Mouse (Mus musculus) heart, postnatal 0 days (tissue): ENCODE data around the gene Pid1. TPM values are rescaled to one million over a fixed set of nuclear protein-coding genes. Genes with fewer than 3 reads are reported as not detected.

Source experiments
- ATAC-seq: fragments of 200-750 bp; cut with Nextera tagmentation; 2 replicates; pipeline ENCODE4 v1.8.0; 2017; ENCODE audit warnings: low read depth, moderate number of reproducible peaks, moderate library complexity; ENCODE audit not compliant: insufficient read depth
- DNase-seq: peaks from one replicate; pipeline ENCODE4 v3.0.0-alpha.2; 2016; ENCODE audit warnings: low spot score
- H3K27ac ChIP-seq: fragments of 300-500 bp; sonication (generic); 2 replicates; pipeline ENCODE4 v1.5.1; 2014; ENCODE audit warnings: low read depth, mild to moderate bottlenecking
- H3K27me3 ChIP-seq: fragments of 300-500 bp; sonication (generic); 2 replicates; pipeline ENCODE4 v1.6.1; 2014; ENCODE audit warnings: low read length, mixed read lengths; ENCODE audit not compliant: control insufficient read depth, insufficient read depth
- H3K36me3 ChIP-seq: fragments of 300-500 bp; sonication (generic); replicated peaks from 2 replicates; pipeline ENCODE4 v1.6.1; 2014; ENCODE audit warnings: low read length, mixed read lengths; ENCODE audit not compliant: control insufficient read depth, insufficient read depth
- H3K4me1 ChIP-seq: fragments of 300-500 bp; sonication (generic); 2 replicates; pipeline ENCODE4 v1.6.1; 2014; ENCODE audit warnings: antibody characterized with exemption; ENCODE audit not compliant: control insufficient read depth, insufficient read depth
- H3K4me2 ChIP-seq: fragments of 300-500 bp; sonication (generic); 2 replicates; pipeline ENCODE4 v1.6.1; 2014; ENCODE audit warnings: low read depth, mild to moderate bottlenecking, low read length, moderate library complexity
- H3K4me3 ChIP-seq: fragments of 300-500 bp; sonication (generic); 2 replicates; pipeline ENCODE4 v1.5.1; 2014; ENCODE audit warnings: low read depth, low read length
- H3K9ac ChIP-seq: fragments of 300-500 bp; sonication (generic); replicated peaks from 2 replicates; pipeline ENCODE4 v1.6.1; 2014; ENCODE audit warnings: low read depth, low read length, mixed read lengths
- H3K9me3 ChIP-seq: fragments of 300-500 bp; sonication (generic); replicated peaks from 2 replicates; pipeline ENCODE4 v1.6.1; 2016; ENCODE audit warnings: low read length; ENCODE audit not compliant: control insufficient read depth
- CTCF ChIP-seq: IDR thresholded peaks from 2 replicates; pipeline ENCODE4 v1.5.1; 2016; ENCODE audit warnings: antibody characterized with exemption, control low read depth, low read depth
- EP300 ChIP-seq: IDR thresholded peaks from 2 replicates; pipeline ENCODE4 v1.6.1; 2016; ENCODE audit warnings: antibody characterized with exemption, low read depth
- WGBS: fragments of 180-500 bp; shearing (Covaris S2); extraction: QIAGEN DNeasy Blood & Tissue Kit; methylation state at CpG from one replicate; pipeline ENCODE4 v1.1.7; 2014; 5-methylcytosine and 5-hydroxymethylcytosine counted together
- polyA plus RNA-seq: library from polyadenylated mRNA; unstranded; fragments of >200 nt; fragmentation: Nextera tagmentation; extraction: Ambion mirVana; gene quantifications from 2 replicates; pipeline ENCODE4 v1.2.1, GENCODE M21; 2015
- total RNA-seq: library from RNA; depleted of rRNA; stranded (reverse); fragments of >200 nt; gene quantifications from 2 replicates; pipeline ENCODE4 v1.2.3, GENCODE M21; 2014; ENCODE audit warnings: low replicate concordance

Pid1 gene
- total and polyA plus RNA-seq, 2 experiments from 2014 or later: 4.0 to 6.6 TPM

GRCm38 (mm10) chr1:84404880-84405279, 40.9 kb upstream of the Pid1 start:
- Histone ChIP-seq H3K9me3 (no peaks in the 10 kb centered on the region), H3K27ac (no peak overlapping the region), H3K27me3 (no peaks in the 10 kb centered on the region), H3K36me3 (no peaks in the 10 kb centered on the region), H3K4me1 (0 out of 2 replicates have a peak, but pooled peaks cover 5% of the 10 kb centered on the region), H3K4me3 (no peak overlapping the region), H3K9ac (no peak overlapping the region), H3K4me2 (no peak overlapping the region)
- ATAC-seq: no peak
- WGBS: 26% methylated on average over 12 of the region's 12 CpGs
- no peak for DNase-seq
- no peak for TF ChIP-seq CTCF
- TF ChIP-seq EP300: no peak

DNA sequence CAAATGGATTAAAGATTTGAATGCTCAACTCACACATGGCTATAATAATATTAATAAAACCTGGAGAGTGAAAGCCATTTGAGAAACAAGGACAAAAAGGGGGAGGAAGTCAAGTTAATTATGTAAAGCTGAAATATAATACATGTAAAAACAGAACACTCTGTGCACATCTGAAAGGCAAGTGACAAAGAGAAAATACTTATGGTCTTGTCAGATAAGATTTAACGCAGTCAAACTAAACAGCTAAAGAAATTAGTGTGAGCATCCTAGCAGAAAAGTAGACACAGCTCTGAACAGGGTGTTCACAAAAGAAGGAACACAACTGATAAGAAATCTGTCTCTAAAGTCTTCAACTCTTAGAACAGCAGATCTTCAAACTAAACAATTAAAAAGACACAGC, 38.2 kb upstream of the Pid1 start:
- no peak overlapping the region for H3K9ac ChIP-seq
- H3K4me2 ChIP-seq: no peak overlapping the region
- no peak for TF ChIP-seq EP300
- no peak for TF ChIP-seq CTCF
- no peaks in the 10 kb centered on the region for H3K36me3 ChIP-seq
- no peak for DNase-seq
- no peaks in the 10 kb centered on the region for H3K27me3 ChIP-seq
- 0 out of 2 replicates have a peak, but pooled peaks cover 5% of the 10 kb centered on the region for H3K4me1 ChIP-seq
- H3K27ac ChIP-seq: no peak overlapping the region
- no peak for ATAC-seq
- H3K9me3 ChIP-seq: no peaks in the 10 kb centered on the region
- no peak overlapping the region for H3K4me3 ChIP-seq
- WGBS: 69% methylated on average over 1 of the region's 1 CpGs

- Histone ChIP-seq H3K36me3 (no peaks in the 10 kb centered on the region), H3K27me3 (no peaks in the 10 kb centered on the region), H3K4me1 (0 out of 2 replicates have a peak, but pooled peaks cover under 1% of the 10 kb centered on the region), H3K27ac (no peak overlapping the region), H3K9ac (no peak overlapping the region), H3K4me2 (no peak overlapping the region), H3K9me3 (no peaks in the 10 kb centered on the region), H3K4me3 (no peak overlapping the region)
- no peak for ATAC-seq
- 69% methylated on average over 3 of the region's 3 CpGs for WGBS
- DNase-seq: no peak
- TF ChIP-seq CTCF (no peak), EP300 (no peak)
Measured at GRCm38 (mm10) chr1:84399671-84400070, 35.7 kb upstream of the Pid1 start.

DNA sequence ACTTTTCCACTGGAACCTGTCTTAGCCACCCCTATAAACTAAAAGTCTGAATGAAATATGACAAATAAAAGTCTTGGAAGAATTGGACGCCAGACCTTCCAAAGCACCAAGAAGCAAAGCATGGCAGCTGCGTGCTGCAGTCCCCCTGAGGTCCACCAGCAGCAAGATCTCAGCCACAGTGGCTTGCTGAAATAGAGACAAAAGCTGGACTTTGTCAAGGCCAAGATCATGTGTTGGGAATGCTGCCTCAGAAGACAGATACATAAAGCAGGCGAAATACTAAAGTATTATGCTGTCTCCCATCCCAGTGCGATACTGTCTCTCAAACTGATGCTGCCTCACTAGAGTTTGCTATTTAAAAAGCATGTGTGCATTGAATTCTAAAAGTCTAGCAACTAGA, 35.1 kb upstream of the Pid1 start:
- no peak for DNase-seq
- no peaks in the 10 kb centered on the region for H3K9me3 ChIP-seq
- H3K4me3 ChIP-seq: no peak overlapping the region
- ATAC-seq: no peak
- TF ChIP-seq CTCF: no peak
- TF ChIP-seq EP300: no peak
- H3K4me2 ChIP-seq: no peak overlapping the region
- no peaks in the 10 kb centered on the region for H3K4me1 ChIP-seq
- H3K9ac ChIP-seq: no peak overlapping the region
- no peak overlapping the region for H3K27ac ChIP-seq
- H3K36me3 ChIP-seq: no peaks in the 10 kb centered on the region
- WGBS: 76% methylated on average over 4 of the region's 4 CpGs
- H3K27me3 ChIP-seq: no peaks in the 10 kb centered on the region

- Histone ChIP-seq H3K4me2 (no peak overlapping the region), H3K4me3 (no peak overlapping the region), H3K9ac (no peak overlapping the region), H3K4me1 (no peaks in the 10 kb centered on the region), H3K36me3 (no peaks in the 10 kb centered on the region), H3K27me3 (no peaks in the 10 kb centered on the region), H3K27ac (no peak overlapping the region), H3K9me3 (no peaks in the 10 kb centered on the region)
- ATAC-seq (no peak), DNase-seq (no peak)
- TF ChIP-seq CTCF (no peak), EP300 (no peak)
- 70% methylated on average over 3 of the region's 3 CpGs for WGBS
Measured at GRCm38 (mm10) chr1:84396787-84397186, 32.8 kb upstream of the Pid1 start.

DNA sequence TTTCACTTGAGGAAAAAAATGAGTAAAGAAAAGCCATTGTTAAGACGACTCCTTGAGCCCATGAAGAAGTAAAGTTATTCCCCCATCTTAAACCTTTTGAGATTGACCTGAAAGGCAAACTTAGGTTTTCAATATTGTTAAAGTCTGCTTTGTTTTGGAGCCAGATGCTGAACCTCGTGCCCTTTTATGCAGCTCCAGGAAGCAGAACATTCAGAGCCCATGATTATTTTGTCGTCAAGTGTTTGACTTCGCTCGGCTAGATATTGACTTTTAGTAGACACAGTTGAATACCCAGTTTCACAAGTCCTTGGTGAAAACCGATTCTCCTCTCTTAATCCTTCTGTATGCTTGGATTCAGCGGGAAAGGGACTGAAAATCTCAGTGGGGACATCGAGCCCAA, 31.9 kb upstream of the Pid1 start:
- H3K9ac ChIP-seq: no peak overlapping the region
- H3K27ac ChIP-seq: no peak overlapping the region
- H3K36me3 ChIP-seq: no peaks in the 10 kb centered on the region
- no peak for ATAC-seq
- H3K27me3 ChIP-seq: no peaks in the 10 kb centered on the region
- DNase-seq: no peak
- no peaks in the 10 kb centered on the region for H3K4me1 ChIP-seq
- TF ChIP-seq EP300: no peak
- TF ChIP-seq CTCF: no peak
- H3K9me3 ChIP-seq: no peaks in the 10 kb centered on the region
- WGBS: 72% methylated on average over 8 of the region's 8 CpGs
- H3K4me2 ChIP-seq: no peak overlapping the region
- no peak overlapping the region for H3K4me3 ChIP-seq
